Mouse (Mus musculus) midbrain, postnatal 0 days (tissue): ENCODE measurements at regions not wholly inside any gene's neighbourhood (a gene's known extent, or its start where the extent isn't known, plus 50 kb on each side); places are given as distances from the start of the nearest gene placed in this dataset.

Experiments used
- ATAC-seq: fragments of 200-750 bp; cut with Nextera tagmentation; 2 replicates; pipeline ENCODE4 v1.8.0; 2017; ENCODE audit warnings: moderate number of reproducible peaks, mild to moderate bottlenecking, moderate TSS enrichment, moderate library complexity; ENCODE audit not compliant: low FRiP score
- DNase-seq: peaks from one replicate; pipeline ENCODE4 v3.0.0-alpha.2; 2015; ENCODE audit warnings: low spot score
- H3K27ac ChIP-seq: fragments of 300-500 bp; sonication (generic); 2 replicates; pipeline ENCODE4 v1.5.1; 2014; ENCODE audit warnings: low read depth, mild to moderate bottlenecking, low read length, mixed read lengths
- H3K27me3 ChIP-seq: fragments of 300-500 bp; sonication (generic); 2 replicates; pipeline ENCODE4 v1.6.1; 2014; ENCODE audit warnings: low read length, control low read depth, mixed read lengths; ENCODE audit not compliant: insufficient read depth
- H3K36me3 ChIP-seq: fragments of 300-500 bp; sonication (generic); 2 replicates; pipeline ENCODE4 v1.6.1; 2014; ENCODE audit warnings: low read length, control low read depth, mixed read lengths; ENCODE audit not compliant: insufficient read depth
- H3K4me1 ChIP-seq: fragments of 300-500 bp; sonication (generic); 2 replicates; pipeline ENCODE4 v1.6.1; 2014; ENCODE audit warnings: mild to moderate bottlenecking, control low read depth, antibody characterized with exemption, low read length, mixed read lengths; ENCODE audit not compliant: insufficient read depth
- H3K4me2 ChIP-seq: fragments of 300-500 bp; sonication (generic); 2 replicates; pipeline ENCODE4 v1.6.1; 2014; ENCODE audit warnings: low read depth, mild to moderate bottlenecking, low read length, mixed read lengths; ENCODE audit not compliant: poor library complexity, severe bottlenecking
- H3K4me3 ChIP-seq: fragments of 300-500 bp; sonication (generic); 2 replicates; pipeline ENCODE4 v1.5.1; 2014; ENCODE audit warnings: low read depth, mild to moderate bottlenecking, low read length, moderate library complexity
- H3K9ac ChIP-seq: fragments of 300-500 bp; sonication (generic); replicated peaks from 2 replicates; pipeline ENCODE4 v1.6.1; 2014; ENCODE audit warnings: mild to moderate bottlenecking, low read length, moderate library complexity, mixed read lengths; ENCODE audit not compliant: poor library complexity, severe bottlenecking
- H3K9me3 ChIP-seq: fragments of 300-500 bp; sonication (generic); 2 replicates; pipeline ENCODE4 v1.6.1; 2016; ENCODE audit warnings: low read length, control low read depth
- CTCF ChIP-seq: IDR thresholded peaks from 2 replicates; pipeline ENCODE4 v1.5.1; 2016; ENCODE audit warnings: antibody characterized with exemption, mild to moderate bottlenecking
- WGBS: fragments of 180-500 bp; shearing (Covaris S2); extraction: QIAGEN DNeasy Blood & Tissue Kit; methylation state at CpG from one replicate; pipeline ENCODE4 v1.1.7; 2014; 5-methylcytosine and 5-hydroxymethylcytosine counted together

GRCm38 (mm10) chr5:119448494-119448893 lies 222.0 kb upstream of the Tbx3 start:
- DNase-seq, result no peak
- Histone ChIP-seq H3K4me2 (no peak overlapping the region), H3K4me3 (no peak overlapping the region), H3K27ac (no peak overlapping the region), H3K36me3 (no peaks in the 10 kb centered on the region), H3K27me3 (no peaks in the 10 kb centered on the region), H3K4me1 (no peaks in the 10 kb centered on the region), H3K9me3 (no peaks in the 10 kb centered on the region), H3K9ac (no peak overlapping the region)
- 89% methylated on average over 4 of the region's 4 CpGs for WGBS
- ATAC-seq, result no peak
- no peak for TF ChIP-seq CTCF

GRCm38 (mm10) chr5:119449166-119449565 lies 221.3 kb upstream of the Tbx3 start:
- no peak overlapping the region for H3K27ac ChIP-seq
- no peaks in the 10 kb centered on the region for H3K4me1 ChIP-seq
- no peak overlapping the region for H3K9ac ChIP-seq
- H3K4me3 ChIP-seq, result no peak overlapping the region
- no peak overlapping the region for H3K4me2 ChIP-seq
- H3K9me3 ChIP-seq, result no peaks in the 10 kb centered on the region
- ATAC-seq (no peak), DNase-seq (no peak)
- WGBS, result 58% methylated on average over 7 of the region's 7 CpGs
- no peaks in the 10 kb centered on the region for H3K27me3 ChIP-seq
- no peaks in the 10 kb centered on the region for H3K36me3 ChIP-seq
- no peak for TF ChIP-seq CTCF

GRCm38 (mm10) chr5:119459751-119460150 lies 210.7 kb upstream of the Tbx3 start:
- H3K9ac ChIP-seq, result no peak overlapping the region
- no peaks in the 10 kb centered on the region for H3K4me1 ChIP-seq
- TF ChIP-seq CTCF, result no peak
- no peak for DNase-seq
- H3K4me3 ChIP-seq, result no peak overlapping the region
- no peaks in the 10 kb centered on the region for H3K9me3 ChIP-seq
- no peak overlapping the region for H3K27ac ChIP-seq
- 70% methylated on average over 3 of the region's 3 CpGs for whole genome bisulfite sequencing
- ATAC-seq, result no peak
- no peaks in the 10 kb centered on the region for H3K27me3 ChIP-seq
- no peaks in the 10 kb centered on the region for H3K36me3 ChIP-seq
- H3K4me2 ChIP-seq, result no peak overlapping the region

- H3K9ac ChIP-seq, result no peak overlapping the region
- WGBS, result 51% methylated on average over 14 of the region's 14 CpGs
- H3K27ac ChIP-seq, result no peak overlapping the region
- H3K36me3 ChIP-seq, result no peaks in the 10 kb centered on the region
- no peak overlapping the region for H3K4me3 ChIP-seq
- H3K27me3 ChIP-seq, result no peaks in the 10 kb centered on the region
- no peaks in the 10 kb centered on the region for H3K9me3 ChIP-seq
- no peak for DNase-seq
- no peak overlapping the region for H3K4me2 ChIP-seq
- ATAC-seq, result no peak
- TF ChIP-seq CTCF, result no peak
- H3K4me1 ChIP-seq, result no peaks in the 10 kb centered on the region
Measured at GRCm38 (mm10) chr5:119462659-119463530, 207.6 kb upstream of the Tbx3 start.

GRCm38 (mm10) chr5:119464553-119464952 lies 205.9 kb upstream of the Tbx3 start:
- Histone ChIP-seq H3K4me3 (no peak overlapping the region), H3K9me3 (no peaks in the 10 kb centered on the region), H3K4me1 (no peaks in the 10 kb centered on the region), H3K9ac (no peak overlapping the region), H3K4me2 (no peak overlapping the region), H3K36me3 (no peaks in the 10 kb centered on the region), H3K27ac (no peak overlapping the region), H3K27me3 (no peaks in the 10 kb centered on the region)
- ATAC-seq, result no peak
- no peak for TF ChIP-seq CTCF
- 96% methylated on average over 4 of the region's 4 CpGs for WGBS
- DNase-seq, result no peak

GRCm38 (mm10) chr5:119467346-119468085 lies 203.0 kb upstream of the Tbx3 start:
- no peak for DNase-seq
- no peak overlapping the region for H3K4me3 ChIP-seq
- no peak overlapping the region for H3K27ac ChIP-seq
- no peak overlapping the region for H3K9ac ChIP-seq
- H3K9me3 ChIP-seq, result no peaks in the 10 kb centered on the region
- no peaks in the 10 kb centered on the region for H3K36me3 ChIP-seq
- ATAC-seq, result no peak
- no peaks in the 10 kb centered on the region for H3K27me3 ChIP-seq
- no peak for TF ChIP-seq CTCF
- H3K4me2 ChIP-seq, result no peak overlapping the region
- 80% methylated on average over 13 of the region's 13 CpGs for WGBS
- H3K4me1 ChIP-seq, result no peaks in the 10 kb centered on the region
